Mouse (Mus musculus): ENCODE results near the gene Rhox4c. TPM values are rescaled to one million over a fixed set of nuclear protein-coding genes. Genes with fewer than 3 reads are reported as not detected.
"Not testable (repeated sequence)": the region's sequence is repeated elsewhere in the genome, so short reads cannot be mapped to it uniquely, and the experiment has no call there.

Gene Rhox4c
- polyA plus RNA-seq (2012; rRNA removed) = not detected in 2 replicates
- polyA plus RNA-seq (2014; fragmentation: Nextera tagmentation; extraction: Ambion mirVana) = not detected in 2 replicates

DNA sequence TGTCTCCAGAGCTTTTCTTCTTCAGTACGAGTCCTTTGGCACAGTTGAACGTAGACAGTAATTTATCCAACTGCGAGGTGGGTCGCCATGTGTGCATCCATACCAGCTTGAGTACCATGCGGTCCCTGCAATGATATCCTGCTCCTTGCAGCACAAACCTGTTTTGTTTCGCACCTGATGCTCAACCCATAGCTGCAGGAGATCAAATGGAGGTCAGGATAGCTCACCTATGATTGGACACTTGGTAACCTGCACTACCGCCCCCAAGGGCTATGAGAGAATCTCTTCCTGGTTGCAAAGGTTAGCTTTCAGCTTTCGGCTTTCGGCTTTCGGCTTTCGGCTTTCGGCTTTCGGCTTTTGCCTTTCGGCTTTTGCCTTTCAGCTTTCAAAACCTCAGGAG, at the start of gene Rhox4c:
TSS of gene Rhox4c (plus strand) at position 301 of the 400 bp plus-strand sequence.
- H3K9ac ChIP-seq (replicated peaks); H3K27ac ChIP-seq; DNase-seq (ENCODE audit: low read depth in 3 of 3, low spot score in 3 of 3); H3K4me1 ChIP-seq (replicated peaks; ENCODE audit: control insufficient read depth in 2 of 2, insufficient read depth in 2 of 2, low read length in 1 of 2); H3K4me2 ChIP-seq (ENCODE audit: low read depth); ATAC-seq (ENCODE audit: insufficient read depth); H3K9me3 ChIP-seq (ENCODE audit: control insufficient read depth, low read length); H3K27me3 ChIP-seq (ENCODE audit: control insufficient read depth, insufficient read depth, low read length); H3K36me3 ChIP-seq (replicated peaks; ENCODE audit: control insufficient read depth, insufficient read depth, low read depth); H3K4me3 ChIP-seq (ENCODE audit: insufficient read depth in 1 of 2, low read depth in 2 of 2, low read length in 2 of 2): not testable (repeated sequence)
- WGBS (ENCODE audit: insufficient replicate concordance) = 73% methylated on average over 14 of the region's 14 CpGs

- not testable (repeated sequence) for ATAC-seq (ENCODE audit: insufficient read depth)
Measured at GRCm38 (mm10) chrX:37432194-37432593, 47.9 kb upstream of the Rhox4c start, which contains the start of gene Rhox4b. Gene Rhox4b (plus strand): TSS chrX:37432494.

DNA sequence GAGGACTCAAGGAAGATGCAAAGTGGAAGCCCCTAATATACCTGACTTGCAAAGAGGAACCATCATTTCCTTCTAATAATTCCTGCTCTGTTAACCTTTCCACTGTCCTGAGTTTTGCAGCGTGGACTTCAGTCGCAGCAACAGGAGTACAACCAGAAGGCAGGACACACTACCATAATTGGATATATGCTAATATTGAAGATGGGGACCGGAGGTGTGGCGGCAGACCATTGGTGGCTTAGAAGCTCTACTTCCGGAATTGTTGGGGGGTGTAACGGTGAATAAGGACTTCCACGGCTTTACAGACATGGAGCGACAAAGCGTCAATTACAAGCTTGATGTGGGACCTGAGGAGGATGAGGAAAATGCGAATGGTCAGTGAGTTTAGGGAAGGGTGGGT, 26.8 kb upstream of the Rhox4c start, which contains the start of gene Rhox2c:
TSS of gene Rhox2c (plus strand) at position 301 of the 400 bp plus-strand sequence.
- 83% methylated on average over 6 of the region's 10 CpGs for WGBS (ENCODE audit: insufficient replicate concordance)
- not testable (repeated sequence) for H3K27me3 ChIP-seq (ENCODE audit: control insufficient read depth, insufficient read depth, low read length); H3K9me3 ChIP-seq (ENCODE audit: control insufficient read depth, low read length); H3K4me3 ChIP-seq (ENCODE audit: insufficient read depth in 1 of 2, low read depth in 2 of 2, low read length in 2 of 2); ATAC-seq (ENCODE audit: insufficient read depth); H3K4me1 ChIP-seq (replicated peaks; ENCODE audit: control insufficient read depth in 2 of 2, insufficient read depth in 2 of 2, low read length in 1 of 2); H3K27ac ChIP-seq; H3K4me2 ChIP-seq (ENCODE audit: low read depth); H3K9ac ChIP-seq (replicated peaks); DNase-seq (ENCODE audit: low read depth in 3 of 3, low spot score in 3 of 3); H3K36me3 ChIP-seq (replicated peaks; ENCODE audit: control insufficient read depth, insufficient read depth, low read depth)

More at GRCm38 (mm10) chrX:37432194-37432593, 47.9 kb upstream of the Rhox4c start, which contains the start of gene Rhox4b:
- H3K9me3 ChIP-seq (ENCODE audit: control insufficient read depth, low read length); H3K27me3 ChIP-seq (ENCODE audit: control insufficient read depth, insufficient read depth, low read length); H3K9ac ChIP-seq (replicated peaks); H3K4me1 ChIP-seq (replicated peaks; ENCODE audit: control insufficient read depth in 2 of 2, insufficient read depth in 2 of 2, low read length in 1 of 2); H3K4me3 ChIP-seq (ENCODE audit: insufficient read depth in 1 of 2, low read depth in 2 of 2, low read length in 2 of 2); DNase-seq (ENCODE audit: low read depth in 3 of 3, low spot score in 3 of 3); H3K27ac ChIP-seq; H3K36me3 ChIP-seq (replicated peaks; ENCODE audit: control insufficient read depth, insufficient read depth, low read depth); H3K4me2 ChIP-seq (ENCODE audit: low read depth): not testable (repeated sequence)
- WGBS (ENCODE audit: insufficient replicate concordance) = 73% methylated on average over 14 of the region's 15 CpGs

- H3K4me1 ChIP-seq (replicated peaks; ENCODE audit: control insufficient read depth in 2 of 2, insufficient read depth in 2 of 2, low read length in 1 of 2); H3K27me3 ChIP-seq (ENCODE audit: control insufficient read depth, insufficient read depth, low read length); H3K4me2 ChIP-seq (ENCODE audit: low read depth); H3K4me3 ChIP-seq (ENCODE audit: insufficient read depth in 1 of 2, low read depth in 2 of 2, low read length in 2 of 2); H3K36me3 ChIP-seq (replicated peaks; ENCODE audit: control insufficient read depth, insufficient read depth, low read depth); ATAC-seq (ENCODE audit: insufficient read depth); DNase-seq (ENCODE audit: low read depth in 3 of 3, low spot score in 3 of 3); H3K9me3 ChIP-seq (ENCODE audit: control insufficient read depth, low read length); H3K9ac ChIP-seq (replicated peaks); H3K27ac ChIP-seq: not testable (repeated sequence)
- WGBS (ENCODE audit: insufficient replicate concordance) = 66% methylated on average over 3 of the region's 4 CpGs
Measured at GRCm38 (mm10) chrX:37458285-37458684, 21.9 kb upstream of the Rhox4c start, which contains the start of gene Rhox3c. Gene Rhox3c (plus strand): TSS chrX:37458585.

DNA sequence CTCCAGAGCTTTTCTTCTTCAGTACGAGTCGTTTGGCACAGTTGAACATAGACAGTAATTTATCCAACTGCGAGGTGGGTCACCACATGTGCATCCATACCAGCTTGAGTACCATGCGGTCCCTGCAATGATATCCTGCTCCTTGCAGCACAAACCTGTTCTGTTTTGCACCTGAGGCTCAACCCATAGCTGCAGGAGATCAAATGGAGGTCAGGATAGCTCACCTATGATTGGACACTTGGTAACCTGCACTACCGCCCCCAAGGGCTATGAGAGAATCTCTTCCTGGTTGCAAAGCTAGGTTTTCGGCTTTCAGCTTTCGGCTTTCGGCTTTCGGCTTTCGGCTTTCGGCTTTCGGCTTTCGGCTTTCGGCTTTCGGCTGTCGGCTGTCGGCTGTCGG, 33.9 kb downstream of the Rhox4c start, which contains the start of gene Rhox4d:
TSS of gene Rhox4d (plus strand) at position 301 of the 400 bp plus-strand sequence.
- H3K4me1 ChIP-seq (replicated peaks; ENCODE audit: control insufficient read depth in 2 of 2, insufficient read depth in 2 of 2, low read length in 1 of 2); ATAC-seq (ENCODE audit: insufficient read depth); H3K36me3 ChIP-seq (replicated peaks; ENCODE audit: control insufficient read depth, insufficient read depth, low read depth); H3K4me3 ChIP-seq (ENCODE audit: insufficient read depth in 1 of 2, low read depth in 2 of 2, low read length in 2 of 2); H3K9me3 ChIP-seq (ENCODE audit: control insufficient read depth, low read length); DNase-seq (ENCODE audit: low read depth in 3 of 3, low spot score in 3 of 3); H3K9ac ChIP-seq (replicated peaks); H3K27ac ChIP-seq; H3K27me3 ChIP-seq (ENCODE audit: control insufficient read depth, insufficient read depth, low read length); H3K4me2 ChIP-seq (ENCODE audit: low read depth): not testable (repeated sequence)
- 74% methylated on average over 12 of the region's 18 CpGs for whole genome bisulfite sequencing (ENCODE audit: insufficient replicate concordance)

- H3K4me3 ChIP-seq (ENCODE audit: insufficient read depth in 1 of 2, low read depth in 2 of 2, low read length in 2 of 2); H3K4me2 ChIP-seq (ENCODE audit: low read depth); H3K27ac ChIP-seq; ATAC-seq (ENCODE audit: insufficient read depth); H3K36me3 ChIP-seq (replicated peaks; ENCODE audit: control insufficient read depth, insufficient read depth, low read depth); H3K27me3 ChIP-seq (ENCODE audit: control insufficient read depth, insufficient read depth, low read length); DNase-seq (ENCODE audit: low read depth in 3 of 3, low spot score in 3 of 3); H3K9ac ChIP-seq (replicated peaks); H3K9me3 ChIP-seq (ENCODE audit: control insufficient read depth, low read length); H3K4me1 ChIP-seq (replicated peaks; ENCODE audit: control insufficient read depth in 2 of 2, insufficient read depth in 2 of 2, low read length in 1 of 2): not testable (repeated sequence)
- WGBS (ENCODE audit: insufficient replicate concordance) = 60% methylated on average over 2 of the region's 8 CpGs
Measured at GRCm38 (mm10) chrX:37530152-37530551, 50.0 kb downstream of the Rhox4c start, which contains the start of gene Rhox2e. Gene Rhox2e (plus strand): TSS chrX:37530452.

Other genes starting within 250 kb of the Rhox4c start
- not detected in 2 replicates for gene Rhox2a, start 235.4 kb upstream of the Rhox4c start, polyA plus RNA-seq (2012; rRNA removed)
- gene Rhox2a, start 235.4 kb upstream of the Rhox4c start, polyA plus RNA-seq (2014; fragmentation: Nextera tagmentation; extraction: Ambion mirVana) = not detected in 2 replicates
- not detected in 2 replicates for gene Rhox3a, start 230.4 kb upstream of the Rhox4c start, polyA plus RNA-seq (2012; rRNA removed)
- gene Rhox3a, start 230.4 kb upstream of the Rhox4c start, polyA plus RNA-seq (2014; fragmentation: Nextera tagmentation; extraction: Ambion mirVana) = not detected in 2 replicates
- gene Rhox4a, start 215.0 kb upstream of the Rhox4c start, polyA plus RNA-seq (2012; rRNA removed) = not detected in 2 replicates
- gene Rhox4a, start 215.0 kb upstream of the Rhox4c start, polyA plus RNA-seq (2014; fragmentation: Nextera tagmentation; extraction: Ambion mirVana) = not detected in 2 replicates
- gene Rhox3a2, start 100.3 kb upstream of the Rhox4c start, polyA plus RNA-seq (2012; rRNA removed) = not detected in 2 replicates
- not detected in 2 replicates for gene Rhox3a2, start 100.3 kb upstream of the Rhox4c start, polyA plus RNA-seq (2014; fragmentation: Nextera tagmentation; extraction: Ambion mirVana)
- gene Rhox4a2, start 89.5 kb upstream of the Rhox4c start, polyA plus RNA-seq (2012; rRNA removed) = not detected in 2 replicates
- gene Rhox4a2, start 89.5 kb upstream of the Rhox4c start, polyA plus RNA-seq (2014; fragmentation: Nextera tagmentation; extraction: Ambion mirVana) = not detected in 2 replicates
- not detected in 2 replicates for gene Rhox2b, start 68.3 kb upstream of the Rhox4c start, polyA plus RNA-seq (2012; rRNA removed)
- gene Rhox2b, start 68.3 kb upstream of the Rhox4c start, polyA plus RNA-seq (2014; fragmentation: Nextera tagmentation; extraction: Ambion mirVana) = not detected in 2 replicates
- gene Rhox4b, start 47.8 kb upstream of the Rhox4c start, polyA plus RNA-seq (2012; rRNA removed) = not detected in 2 replicates
- gene Rhox4b, start 47.8 kb upstream of the Rhox4c start, polyA plus RNA-seq (2014; fragmentation: Nextera tagmentation; extraction: Ambion mirVana) = not detected in 2 replicates
- gene Rhox2c, start 26.7 kb upstream of the Rhox4c start, polyA plus RNA-seq (2012; rRNA removed) = not detected in 2 replicates
- gene Rhox2c, start 26.7 kb upstream of the Rhox4c start, polyA plus RNA-seq (2014; fragmentation: Nextera tagmentation; extraction: Ambion mirVana) = not detected in 2 replicates
- not detected in 2 replicates for gene Rhox3c, start 21.8 kb upstream of the Rhox4c start, polyA plus RNA-seq (2012; rRNA removed)
- not detected in 2 replicates for gene Rhox3c, start 21.8 kb upstream of the Rhox4c start, polyA plus RNA-seq (2014; fragmentation: Nextera tagmentation; extraction: Ambion mirVana)
- gene Rhox2d, start 13.1 kb downstream of the Rhox4c start, polyA plus RNA-seq (2012; rRNA removed) = not detected in 2 replicates
- gene Rhox2d, start 13.1 kb downstream of the Rhox4c start, polyA plus RNA-seq (2014; fragmentation: Nextera tagmentation; extraction: Ambion mirVana) = not detected in 2 replicates
- not detected in 2 replicates for gene Rhox4d, start 34.0 kb downstream of the Rhox4c start, polyA plus RNA-seq (2012; rRNA removed)
- not detected in 2 replicates for gene Rhox4d, start 34.0 kb downstream of the Rhox4c start, polyA plus RNA-seq (2014; fragmentation: Nextera tagmentation; extraction: Ambion mirVana)
- gene Rhox2e, start 50.1 kb downstream of the Rhox4c start, polyA plus RNA-seq (2012; rRNA removed) = not detected in 2 replicates
- not detected in 2 replicates for gene Rhox2e, start 50.1 kb downstream of the Rhox4c start, polyA plus RNA-seq (2014; fragmentation: Nextera tagmentation; extraction: Ambion mirVana)
- not detected in 2 replicates for gene Rhox3e, start 61.7 kb downstream of the Rhox4c start, polyA plus RNA-seq (2012; rRNA removed)
- gene Rhox3e, start 61.7 kb downstream of the Rhox4c start, polyA plus RNA-seq (2014; fragmentation: Nextera tagmentation; extraction: Ambion mirVana) = not detected in 2 replicates
- gene Rhox4e, start 77.1 kb downstream of the Rhox4c start, polyA plus RNA-seq (2012; rRNA removed) = not detected in 2 replicates
- not detected in 2 replicates for gene Rhox4e, start 77.1 kb downstream of the Rhox4c start, polyA plus RNA-seq (2014; fragmentation: Nextera tagmentation; extraction: Ambion mirVana)
- gene Rhox2f, start 91.1 kb downstream of the Rhox4c start, polyA plus RNA-seq (2012; rRNA removed) = not detected in 2 replicates
- not detected in 2 replicates for gene Rhox2f, start 91.1 kb downstream of the Rhox4c start, polyA plus RNA-seq (2014; fragmentation: Nextera tagmentation; extraction: Ambion mirVana)
- not detected in 2 replicates for gene Rhox3f, start 100.7 kb downstream of the Rhox4c start, polyA plus RNA-seq (2012; rRNA removed)
- gene Rhox3f, start 100.7 kb downstream of the Rhox4c start, polyA plus RNA-seq (2014; fragmentation: Nextera tagmentation; extraction: Ambion mirVana) = not detected in 2 replicates
- not detected in 2 replicates for gene Rhox4f, start 127.4 kb downstream of the Rhox4c start, polyA plus RNA-seq (2012; rRNA removed)
- not detected in 2 replicates for gene Rhox4f, start 127.4 kb downstream of the Rhox4c start, polyA plus RNA-seq (2014; fragmentation: Nextera tagmentation; extraction: Ambion mirVana)
- gene Rhox3g, start 148.3 kb downstream of the Rhox4c start, polyA plus RNA-seq (2012; rRNA removed) = not detected in 2 replicates
- not detected in 2 replicates for gene Rhox3g, start 148.3 kb downstream of the Rhox4c start, polyA plus RNA-seq (2014; fragmentation: Nextera tagmentation; extraction: Ambion mirVana)
- not detected in 2 replicates for gene Rhox2g, start 163.1 kb downstream of the Rhox4c start, polyA plus RNA-seq (2012; rRNA removed)
- not detected in 2 replicates for gene Rhox2g, start 163.1 kb downstream of the Rhox4c start, polyA plus RNA-seq (2014; fragmentation: Nextera tagmentation; extraction: Ambion mirVana)
- gene Rhox4g, start 171.0 kb downstream of the Rhox4c start, polyA plus RNA-seq (2012; rRNA removed) = not detected in 2 replicates
- gene Rhox4g, start 171.0 kb downstream of the Rhox4c start, polyA plus RNA-seq (2014; fragmentation: Nextera tagmentation; extraction: Ambion mirVana) = not detected in 2 replicates
- not detected in 2 replicates for gene Rhox3h, start 188.4 kb downstream of the Rhox4c start, polyA plus RNA-seq (2012; rRNA removed)
- not detected in 2 replicates for gene Rhox3h, start 188.4 kb downstream of the Rhox4c start, polyA plus RNA-seq (2014; fragmentation: Nextera tagmentation; extraction: Ambion mirVana)
- gene Rhox2h, start 192.9 kb downstream of the Rhox4c start, polyA plus RNA-seq (2012; rRNA removed) = not detected in 2 replicates
- gene Rhox2h, start 192.9 kb downstream of the Rhox4c start, polyA plus RNA-seq (2014; fragmentation: Nextera tagmentation; extraction: Ambion mirVana) = not detected in 2 replicates